Mouse (Mus musculus) liver, embryonic 15.5 days (tissue): Measurements from ENCODE around the gene Gkn3. TPM values are rescaled to one million over a fixed set of nuclear protein-coding genes. Genes with fewer than 3 reads are reported as not detected.

ENCODE experiments used
- ATAC-seq: fragments of 200-750 bp; cut with Nextera tagmentation; 2 replicates; pipeline ENCODE4 v1.8.0; 2017; ENCODE audit warnings: moderate number of reproducible peaks, mild to moderate bottlenecking, moderate library complexity; ENCODE audit not compliant: insufficient read depth
- H3K27ac ChIP-seq: fragments of 300-500 bp; sonication (generic); replicated peaks from 2 replicates; pipeline ENCODE4 v1.5.1; 2015; ENCODE audit warnings: mild to moderate bottlenecking, inconsistent platforms
- H3K27me3 ChIP-seq: fragments of 300-500 bp; sonication (generic); 2 replicates; pipeline ENCODE4 v1.6.1; 2015; ENCODE audit warnings: mild to moderate bottlenecking, inconsistent platforms
- H3K36me3 ChIP-seq: fragments of 300-500 bp; sonication (generic); replicated peaks from 2 replicates; pipeline ENCODE4 v1.6.1; 2015; ENCODE audit warnings: moderate library complexity, mild to moderate bottlenecking, inconsistent platforms
- H3K4me1 ChIP-seq: fragments of 300-500 bp; sonication (generic); replicated peaks from 2 replicates; pipeline ENCODE4 v1.6.1; 2015; ENCODE audit warnings: inconsistent platforms
- H3K4me2 ChIP-seq: fragments of 300-500 bp; sonication (generic); 2 replicates; pipeline ENCODE4 v1.6.1; 2015; ENCODE audit warnings: moderate library complexity, mild to moderate bottlenecking, inconsistent platforms
- H3K4me3 ChIP-seq: fragments of 300-500 bp; sonication (generic); replicated peaks from 2 replicates; pipeline ENCODE4 v1.5.1; 2015; ENCODE audit warnings: mild to moderate bottlenecking, inconsistent platforms
- H3K9ac ChIP-seq: fragments of 300-500 bp; sonication (generic); 2 replicates; pipeline ENCODE4 v1.6.1; 2015; ENCODE audit warnings: moderate library complexity, mild to moderate bottlenecking, inconsistent platforms
- H3K9me3 ChIP-seq: fragments of 300-500 bp; sonication (generic); replicated peaks from 2 replicates; pipeline ENCODE4 v1.6.1; 2016; ENCODE audit warnings: inconsistent platforms
- WGBS: fragments of 180-500 bp; shearing (Covaris S2); methylation state at CpG from one replicate; pipeline ENCODE4 v1.1.7; 2015; ENCODE audit warnings: mixed read lengths; ENCODE audit not compliant: insufficient replicate concordance; 5-methylcytosine and 5-hydroxymethylcytosine counted together
- polyA plus RNA-seq: library from polyadenylated mRNA; unstranded; fragments of >200 nt; fragmentation: Nextera tagmentation; extraction: Ambion mirVana; gene quantifications from 2 replicates; pipeline ENCODE4 v1.2.1, GENCODE M21; 2015

Gene Gkn3
- not detected in 2 replicates for polyA plus RNA-seq

DNA sequence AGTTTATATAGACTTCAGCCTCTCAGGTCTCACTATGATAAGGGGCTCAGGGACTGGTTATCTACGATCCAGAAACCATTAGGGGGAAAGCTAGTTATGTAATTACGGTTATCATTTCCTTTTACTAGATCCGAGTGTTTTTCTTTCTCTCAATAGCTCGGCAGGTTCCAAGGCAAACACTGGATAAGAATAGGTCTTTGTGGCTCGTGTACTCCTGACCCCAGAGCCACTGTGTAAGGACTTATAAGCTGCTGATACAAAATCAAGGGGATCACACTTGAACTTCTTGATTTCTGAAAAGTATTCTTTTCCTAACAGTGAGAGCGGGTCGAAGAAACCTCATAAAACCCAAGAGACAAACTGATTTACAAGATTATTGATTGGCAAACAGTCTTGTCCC lies at the start of gene Gkn3:
Gene Gkn3 (minus strand): TSS at position 59 of the 400 bp plus-strand sequence.
- peaks cover 19% of the 10 kb centered on the region for H3K4me1 ChIP-seq
- H3K4me2 ChIP-seq: no peak within 1 kb of the TSS
- no peaks in the 10 kb centered on the region for H3K9me3 ChIP-seq
- no peak within 1 kb of the TSS for H3K9ac ChIP-seq
- peaks cover 15% of the 10 kb centered on the region for H3K27me3 ChIP-seq
- WGBS: 26% methylated on average over 7 of the region's 7 CpGs
- H3K27ac ChIP-seq: no peak within 1 kb of the TSS
- no peaks in the 10 kb centered on the region for H3K36me3 ChIP-seq
- H3K4me3 ChIP-seq: no peak within 1 kb of the TSS
- ATAC-seq: no peak

DNA sequence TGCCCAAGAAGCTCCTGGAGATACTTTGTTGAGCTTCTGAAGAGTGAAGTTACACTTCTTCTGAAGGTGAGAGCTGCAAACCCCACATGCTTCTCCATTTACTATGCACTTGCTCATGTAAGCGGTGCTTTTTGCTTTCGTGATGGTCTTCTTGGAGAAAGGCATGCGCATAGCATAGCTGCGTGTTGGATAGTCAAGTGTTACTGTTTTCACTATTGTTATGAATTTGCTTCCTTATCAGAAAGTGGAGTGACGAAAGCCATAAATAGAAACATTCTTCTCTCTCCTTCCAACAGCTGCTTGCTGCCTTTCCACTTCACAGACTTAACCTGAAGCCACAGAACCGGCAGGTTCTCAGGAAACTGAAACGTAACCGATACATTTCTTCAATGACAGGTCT lies 48.0 kb upstream of the Gkn3 start:
- 59% methylated on average over 8 of the region's 8 CpGs for WGBS
- Histone ChIP-seq H3K36me3 (no peaks in the 10 kb centered on the region), H3K4me3 (no peak overlapping the region), H3K4me2 (no peak overlapping the region), H3K9ac (no peak overlapping the region), H3K27ac (no peak overlapping the region), H3K9me3 (no peaks in the 10 kb centered on the region), H3K27me3 (no peaks in the 10 kb centered on the region), H3K4me1 (no peaks in the 10 kb centered on the region)
- no peak for ATAC-seq

DNA sequence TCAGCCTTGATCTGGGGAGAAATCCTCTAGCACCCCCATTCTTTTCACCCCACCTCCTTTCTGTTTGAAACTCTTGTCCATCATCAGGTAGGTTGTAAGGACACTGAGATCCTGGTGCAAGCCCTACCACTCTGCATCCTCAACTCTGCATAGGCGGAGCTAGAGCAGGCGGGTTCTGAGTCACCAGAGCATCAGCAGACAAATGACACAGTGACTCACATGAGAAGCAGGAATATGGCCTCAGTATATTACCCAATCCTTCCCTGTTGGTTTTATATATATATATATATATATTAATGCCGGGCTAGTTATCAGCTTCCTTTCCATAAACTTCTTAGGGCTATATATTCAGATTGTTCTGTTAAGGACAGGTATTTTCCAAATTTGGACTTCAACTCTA lies 47.1 kb upstream of the Gkn3 start:
- Histone ChIP-seq H3K9me3 (no peaks in the 10 kb centered on the region), H3K4me3 (no peak overlapping the region), H3K27ac (no peak overlapping the region), H3K27me3 (no peaks in the 10 kb centered on the region), H3K4me1 (no peaks in the 10 kb centered on the region), H3K4me2 (no peak overlapping the region), H3K36me3 (no peaks in the 10 kb centered on the region), H3K9ac (no peak overlapping the region)
- 70% methylated on average over 3 of the region's 3 CpGs for WGBS
- ATAC-seq: no peak

DNA sequence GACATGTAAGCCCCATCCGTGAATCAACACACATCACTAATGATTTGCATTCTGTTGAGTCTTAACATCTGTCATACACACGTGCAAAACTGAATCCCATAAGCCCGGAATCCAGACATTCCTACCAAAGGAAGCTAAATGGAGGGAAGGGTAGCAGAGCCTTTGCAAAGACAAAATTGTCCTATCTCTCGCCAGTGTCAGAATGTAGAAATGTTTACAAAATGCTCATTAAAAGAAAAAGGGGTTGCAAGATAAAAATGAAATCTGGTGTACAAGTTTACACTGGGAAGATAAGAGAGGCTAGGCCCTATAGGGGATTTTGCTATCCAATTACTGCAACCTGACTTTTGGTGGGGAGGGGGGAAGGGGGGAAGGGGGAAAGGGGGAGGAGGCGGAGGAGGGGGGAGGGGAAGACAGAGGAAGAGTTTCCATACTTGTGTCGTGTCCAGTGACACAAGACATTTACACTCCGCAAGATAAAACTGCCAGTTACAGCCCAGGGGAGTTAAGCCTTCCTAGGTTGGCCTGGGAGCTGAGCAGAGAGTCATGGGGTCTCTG lies 39.8 kb upstream of the Gkn3 start, which contains the start of gene Bmp10:
Gene Bmp10 (plus strand): TSS at position 508 of the 558 bp plus-strand sequence.
- Histone ChIP-seq H3K4me1 (no peaks in the 10 kb centered on the region), H3K9ac (no peak within 1 kb of the TSS), H3K9me3 (no peaks in the 10 kb centered on the region), H3K4me3 (no peak within 1 kb of the TSS), H3K36me3 (no peaks in the 10 kb centered on the region), H3K27ac (no peak within 1 kb of the TSS), H3K4me2 (no peak within 1 kb of the TSS), H3K27me3 (no peaks in the 10 kb centered on the region)
- ATAC-seq: no peak
- 53% methylated on average over 7 of the region's 7 CpGs for WGBS

DNA sequence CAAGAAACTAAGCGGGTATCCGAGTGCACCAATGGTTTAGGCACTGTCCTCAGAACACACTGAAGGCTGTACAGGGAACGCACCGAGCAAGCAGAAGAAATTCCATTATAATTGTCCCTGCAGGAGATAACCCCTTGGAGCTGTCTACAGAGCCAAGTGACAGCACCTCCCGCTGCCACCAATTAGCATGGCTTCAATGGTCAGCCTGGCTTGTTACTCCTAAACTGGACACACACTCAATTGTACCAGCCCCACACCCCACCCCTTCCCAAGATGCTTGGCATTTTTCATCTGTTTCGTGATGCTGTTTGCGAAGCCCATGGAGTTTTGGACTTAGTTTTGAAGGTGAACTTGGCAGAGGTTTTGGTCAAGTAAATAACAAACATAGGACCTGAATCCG lies 38.9 kb upstream of the Gkn3 start:
- Histone ChIP-seq H3K4me1 (no peaks in the 10 kb centered on the region), H3K4me2 (no peak overlapping the region), H3K4me3 (no peak overlapping the region), H3K36me3 (no peaks in the 10 kb centered on the region), H3K9ac (no peak overlapping the region), H3K27me3 (no peaks in the 10 kb centered on the region), H3K27ac (no peak overlapping the region), H3K9me3 (no peaks in the 10 kb centered on the region)
- WGBS: 66% methylated on average over 8 of the region's 8 CpGs
- no peak for ATAC-seq

DNA sequence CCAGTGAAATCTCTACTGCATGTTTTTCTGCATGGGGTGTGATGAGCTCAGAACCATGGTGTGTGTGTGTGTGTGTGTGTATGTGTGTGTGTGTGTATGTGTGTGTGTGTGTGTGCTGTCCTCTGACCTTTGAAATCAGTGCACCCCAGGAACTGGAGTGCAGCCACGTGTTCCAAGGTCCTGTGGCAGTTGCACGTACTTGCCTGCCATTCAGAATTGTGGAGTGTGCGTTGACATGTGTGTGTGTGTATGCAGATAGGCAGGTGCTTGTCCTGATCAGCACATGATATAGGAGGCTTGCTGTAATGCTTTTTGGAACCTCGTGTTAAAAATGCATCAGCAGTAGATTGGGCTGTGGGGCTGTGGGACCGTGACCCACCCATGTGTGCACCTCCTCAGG lies 38.2 kb upstream of the Gkn3 start:
- no peak overlapping the region for H3K9ac ChIP-seq
- H3K4me3 ChIP-seq: no peak overlapping the region
- no peak for ATAC-seq
- H3K9me3 ChIP-seq: no peaks in the 10 kb centered on the region
- 52% methylated on average over 5 of the region's 5 CpGs for WGBS
- H3K4me2 ChIP-seq: no peak overlapping the region
- no peaks in the 10 kb centered on the region for H3K36me3 ChIP-seq
- no peaks in the 10 kb centered on the region for H3K4me1 ChIP-seq
- no peak overlapping the region for H3K27ac ChIP-seq
- H3K27me3 ChIP-seq: no peaks in the 10 kb centered on the region

DNA sequence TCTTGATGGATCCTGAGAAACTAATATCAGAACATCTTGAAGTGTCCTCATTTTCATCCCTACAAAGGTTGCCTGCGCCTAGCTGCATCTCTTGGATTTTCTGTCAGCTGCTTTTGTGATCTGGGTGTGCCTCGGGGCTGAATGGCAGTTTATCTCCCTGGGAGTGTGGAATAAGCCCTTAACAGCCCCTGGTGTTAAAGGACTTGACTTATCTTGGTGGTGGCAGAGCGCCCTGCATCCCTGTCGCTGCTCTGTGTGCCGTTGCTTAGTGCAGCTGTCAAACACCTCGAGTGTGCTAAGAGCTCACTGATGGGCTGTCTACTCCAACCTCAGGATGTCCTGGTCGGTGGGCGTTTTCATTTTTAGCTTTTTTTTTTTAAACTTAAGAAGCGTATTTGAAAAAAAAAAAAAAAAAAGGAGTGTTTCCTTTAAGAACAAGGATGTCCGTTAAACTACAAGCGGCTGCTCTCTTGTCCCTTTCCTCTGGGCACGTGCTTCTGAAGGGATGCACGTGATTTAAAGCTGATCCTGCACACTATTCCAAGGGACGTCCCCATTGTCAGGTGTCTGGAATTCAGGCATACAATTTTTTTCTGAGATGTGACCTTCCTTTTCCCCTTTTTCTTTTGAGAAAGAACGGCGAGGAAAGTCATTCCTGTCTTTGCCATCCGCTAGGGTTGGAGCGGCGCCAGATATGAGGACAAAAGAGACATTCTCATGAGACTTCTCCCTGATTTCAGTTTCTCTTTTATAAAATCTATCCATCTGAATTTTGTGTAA lies 35.5 kb upstream of the Gkn3 start:
- no peaks in the 10 kb centered on the region for H3K4me1 ChIP-seq
- H3K36me3 ChIP-seq: no peaks in the 10 kb centered on the region
- no peaks in the 10 kb centered on the region for H3K9me3 ChIP-seq
- no peak overlapping the region for H3K9ac ChIP-seq
- H3K4me3 ChIP-seq: no peak overlapping the region
- ATAC-seq: no peak
- WGBS: 41% methylated on average over 19 of the region's 19 CpGs
- H3K4me2 ChIP-seq: no peak overlapping the region
- no peaks in the 10 kb centered on the region for H3K27me3 ChIP-seq
- H3K27ac ChIP-seq: no peak overlapping the region

DNA sequence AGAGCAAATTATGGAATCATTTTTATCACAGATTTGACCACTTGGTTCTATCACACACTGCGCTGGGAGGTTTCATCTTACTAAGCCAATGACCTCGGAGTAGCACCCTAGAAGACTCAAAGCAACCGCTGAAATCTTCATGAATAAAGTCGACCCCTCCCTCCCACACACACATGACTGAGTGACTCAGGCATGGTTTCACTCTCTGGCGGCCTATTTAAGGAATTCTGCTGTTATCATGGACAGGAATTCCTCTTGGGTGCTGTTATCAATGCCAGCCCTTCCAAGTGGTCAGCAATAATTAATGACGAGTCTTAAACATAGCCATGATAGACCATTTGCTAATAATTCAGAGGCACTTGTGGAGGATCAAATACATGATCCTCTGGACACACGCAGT lies 33.6 kb upstream of the Gkn3 start:
- no peaks in the 10 kb centered on the region for H3K36me3 ChIP-seq
- ATAC-seq: no peak
- WGBS: 48% methylated on average over 7 of the region's 7 CpGs
- no peaks in the 10 kb centered on the region for H3K4me1 ChIP-seq
- no peaks in the 10 kb centered on the region for H3K27me3 ChIP-seq
- no peak overlapping the region for H3K4me2 ChIP-seq
- H3K27ac ChIP-seq: no peak overlapping the region
- no peak overlapping the region for H3K4me3 ChIP-seq
- no peaks in the 10 kb centered on the region for H3K9me3 ChIP-seq
- H3K9ac ChIP-seq: no peak overlapping the region

DNA sequence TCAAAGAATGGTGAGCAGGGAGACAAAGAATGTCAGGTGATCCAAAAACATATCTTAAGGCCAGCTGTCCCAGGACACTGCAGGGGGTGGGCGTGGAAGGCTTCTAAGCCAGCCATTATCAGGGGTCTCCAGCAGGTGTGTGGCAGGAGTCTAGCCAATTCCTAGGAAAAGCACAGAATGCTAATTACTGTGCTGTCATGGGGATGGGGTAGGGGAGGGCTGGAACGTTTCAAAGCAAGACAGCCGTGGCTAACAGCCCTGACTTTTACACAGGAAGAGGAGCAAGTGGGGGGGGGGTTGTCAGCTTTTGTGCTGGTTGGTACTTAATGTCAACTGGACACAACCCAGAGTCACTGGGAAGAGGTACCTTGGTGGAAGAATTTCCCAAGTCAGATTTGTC lies 23.3 kb upstream of the Gkn3 start:
- no peak for ATAC-seq
- no peak overlapping the region for H3K4me2 ChIP-seq
- no peaks in the 10 kb centered on the region for H3K4me1 ChIP-seq
- no peak overlapping the region for H3K9ac ChIP-seq
- no peaks in the 10 kb centered on the region for H3K9me3 ChIP-seq
- no peak overlapping the region for H3K4me3 ChIP-seq
- no peaks in the 10 kb centered on the region for H3K36me3 ChIP-seq
- no peak overlapping the region for H3K27ac ChIP-seq
- 36% methylated on average over 3 of the region's 3 CpGs for WGBS
- no peaks in the 10 kb centered on the region for H3K27me3 ChIP-seq

DNA sequence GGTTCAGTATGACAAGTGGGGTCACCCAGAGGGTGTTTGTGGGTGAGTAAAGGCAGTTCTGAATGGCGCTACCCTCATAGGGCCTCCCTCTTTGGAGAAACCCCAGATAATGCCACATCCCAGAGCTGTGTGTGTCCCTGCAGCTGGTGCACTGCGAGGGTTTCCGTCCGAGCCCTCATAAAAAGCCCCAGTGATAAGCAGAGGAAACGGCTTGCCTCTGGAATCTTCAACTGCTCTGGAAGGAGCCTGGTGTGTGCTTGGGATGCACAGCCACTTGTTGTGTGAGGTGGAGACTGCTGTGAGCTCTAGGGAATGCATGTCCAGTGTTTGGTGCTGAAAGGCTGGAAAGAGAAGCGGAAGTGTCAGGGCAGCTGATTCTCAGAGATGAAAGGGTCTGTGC lies 12.7 kb upstream of the Gkn3 start:
- Histone ChIP-seq H3K4me2 (no peak overlapping the region), H3K9ac (no peak overlapping the region), H3K36me3 (no peaks in the 10 kb centered on the region), H3K4me3 (no peak overlapping the region), H3K27ac (no peak overlapping the region), H3K9me3 (no peaks in the 10 kb centered on the region), H3K4me1 (0 out of 2 replicates have a peak, but pooled peaks cover 8% of the 10 kb centered on the region), H3K27me3 (no peaks in the 10 kb centered on the region)
- 43% methylated on average over 6 of the region's 6 CpGs for WGBS
- no peak for ATAC-seq

DNA sequence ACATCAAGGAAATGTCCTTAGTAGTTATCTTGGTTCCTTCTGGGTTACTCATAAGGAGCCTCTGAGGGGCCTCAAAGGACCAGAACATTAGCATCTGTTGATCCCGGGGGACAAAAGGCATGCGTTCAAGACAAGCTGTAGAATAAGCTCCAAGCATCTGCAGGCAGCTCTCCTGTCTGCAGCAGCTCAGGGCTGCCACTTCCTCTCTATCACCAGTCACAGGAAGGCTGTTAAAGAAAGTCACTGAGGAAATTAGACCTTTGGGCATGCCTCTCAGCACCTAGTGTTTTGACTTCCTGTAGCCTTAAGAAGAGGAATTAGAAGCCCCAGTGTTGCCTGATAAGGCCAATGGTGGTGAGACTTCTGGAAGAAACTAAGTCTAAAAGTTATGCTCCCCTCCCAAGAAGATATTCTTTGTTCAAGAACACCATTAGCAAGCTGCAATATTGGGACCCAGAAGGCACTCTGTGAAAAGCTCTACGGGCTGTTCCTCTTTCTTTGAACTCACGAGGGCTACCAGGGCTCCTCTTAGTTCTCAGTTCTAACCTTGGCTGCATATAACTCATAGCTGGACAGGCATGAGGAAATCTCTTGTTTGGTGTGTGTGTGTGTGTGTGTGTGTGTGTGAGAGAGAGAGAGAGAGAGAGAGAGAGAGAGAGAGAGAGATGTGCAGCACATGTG lies 11.3 kb upstream of the Gkn3 start:
- Histone ChIP-seq H3K4me3 (no peak overlapping the region), H3K36me3 (no peaks in the 10 kb centered on the region), H3K4me1 (0 out of 2 replicates have a peak, but pooled peaks cover 8% of the 10 kb centered on the region), H3K27me3 (no peaks in the 10 kb centered on the region), H3K4me2 (no peak overlapping the region), H3K9ac (no peak overlapping the region), H3K27ac (no peak overlapping the region), H3K9me3 (no peaks in the 10 kb centered on the region)
- ATAC-seq: no peak
- WGBS: 16% methylated on average over 4 of the region's 4 CpGs
